Mouse (Mus musculus): ENCODE data around the gene Rbp7.
A peak's percentile ranks its signal among the peaks of the same experiment; 100 is the strongest.

Gene Rbp7

DNA sequence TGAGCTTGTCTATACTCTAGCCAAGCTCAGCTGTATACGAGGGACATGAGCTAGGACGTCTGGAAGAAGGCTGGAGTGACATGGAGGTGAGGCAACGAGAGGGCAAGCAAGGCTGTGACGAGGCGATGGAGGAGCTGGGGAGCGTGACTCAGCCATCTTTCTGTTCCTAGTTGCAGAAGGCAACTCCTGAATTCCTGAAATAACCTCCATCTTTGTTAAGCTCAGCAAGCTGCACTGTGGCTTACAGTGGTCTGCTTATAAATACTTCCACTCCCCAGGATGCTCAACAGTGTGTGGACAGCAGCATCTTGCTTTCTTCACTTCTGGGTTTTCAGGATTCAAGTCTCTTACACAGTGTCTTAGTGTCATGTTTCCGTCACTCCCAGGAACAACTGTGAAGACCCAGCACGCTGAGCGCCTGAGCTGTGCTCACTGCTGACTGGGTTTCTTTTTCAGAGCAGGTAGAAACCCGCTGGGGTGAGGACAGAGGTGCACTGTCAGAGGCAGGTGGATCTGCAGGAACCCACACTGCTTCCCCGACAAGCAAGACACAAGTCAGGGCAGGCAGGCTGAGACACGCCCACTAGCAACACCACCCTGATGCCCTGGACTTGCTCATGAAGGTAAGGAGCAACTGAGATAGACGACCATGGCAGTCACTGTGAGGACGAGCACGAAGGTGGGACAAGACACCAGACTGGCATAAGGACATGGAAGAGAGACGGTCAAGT, 48.9 kb downstream of the Rbp7 start:
- DNase-seq (ENCODE audit: low spot score), result no peak

DNA sequence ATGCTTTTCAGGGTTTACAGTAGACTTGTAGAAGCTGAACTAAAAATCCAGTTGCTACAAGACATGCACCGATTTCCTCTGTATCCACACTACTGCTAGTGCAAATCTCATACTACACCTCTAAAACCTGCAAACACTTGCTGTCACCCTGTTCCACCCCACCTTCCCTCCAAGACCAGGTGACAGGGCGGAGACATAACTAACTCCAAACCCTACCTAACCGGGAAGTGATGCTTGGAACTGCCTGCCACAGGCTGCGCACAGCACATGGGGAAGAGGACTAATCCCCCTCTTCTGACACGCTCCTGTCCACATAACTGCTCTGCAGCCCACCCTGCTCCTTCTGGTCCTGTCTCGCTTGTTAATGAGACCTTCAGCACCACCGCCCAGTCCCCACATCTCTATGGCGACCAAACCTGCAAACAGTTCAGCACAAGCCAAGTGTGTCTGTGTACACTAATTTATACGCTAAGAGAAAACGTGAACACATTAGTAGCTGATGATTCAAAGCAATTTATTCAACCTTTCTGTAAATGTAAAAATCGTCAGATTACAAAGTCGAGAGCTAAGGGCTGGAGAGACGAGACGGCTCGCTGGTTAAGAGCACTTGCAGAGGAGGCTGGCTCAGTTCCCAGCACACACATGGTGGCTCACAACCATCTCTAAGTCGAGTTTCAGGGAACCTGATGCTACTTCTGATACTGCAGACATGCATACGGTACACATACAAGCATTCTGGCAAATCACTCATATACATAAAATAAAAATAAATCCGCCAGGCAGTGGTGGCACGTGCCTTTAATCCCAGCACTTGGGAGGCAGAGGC, 49.9 kb downstream of the Rbp7 start:
- no peak for DNase-seq (ENCODE audit: low spot score)

DNA sequence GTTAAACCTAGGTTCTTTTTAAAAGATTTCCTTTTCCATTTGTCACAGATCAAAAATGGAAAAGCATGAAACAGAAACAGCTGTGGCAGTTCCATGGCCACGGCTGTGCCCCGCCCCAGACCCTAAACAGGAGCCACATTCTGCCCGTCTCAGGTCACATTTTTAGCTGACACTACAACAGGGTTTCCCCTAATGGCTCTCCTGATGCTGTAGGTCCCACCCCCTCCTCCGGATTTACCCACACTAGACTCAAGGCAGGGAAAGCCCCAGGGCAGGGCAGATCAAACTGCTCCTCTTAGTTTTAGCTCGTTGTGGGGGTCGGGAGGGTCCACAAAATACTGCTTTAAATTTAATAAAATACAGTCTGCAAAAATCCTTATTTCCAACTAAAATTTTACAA, 51.7 kb downstream of the Rbp7 start:
- peak; percentile 58 for DNase-seq (ENCODE audit: low spot score)

DNA sequence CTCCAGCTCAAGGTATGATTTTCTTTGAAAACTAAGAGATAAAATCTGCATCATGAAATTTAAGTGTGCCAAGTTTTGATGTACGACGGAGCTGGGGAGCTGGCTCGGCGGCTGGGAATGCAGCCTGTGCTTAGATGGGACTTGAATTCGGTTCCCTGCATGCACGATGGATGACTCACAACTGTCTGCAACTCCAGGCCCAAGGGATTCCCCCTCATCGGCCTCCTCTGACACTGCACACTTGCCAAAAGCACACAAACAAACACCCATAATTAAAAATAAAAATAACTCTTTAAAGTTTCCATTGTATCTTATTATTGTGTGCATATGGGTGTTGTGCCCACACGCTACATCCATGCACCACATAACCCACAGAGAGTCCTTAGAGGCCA, 53.2 kb downstream of the Rbp7 start:
- DNase-seq (ENCODE audit: low spot score), result no peak

DNA sequence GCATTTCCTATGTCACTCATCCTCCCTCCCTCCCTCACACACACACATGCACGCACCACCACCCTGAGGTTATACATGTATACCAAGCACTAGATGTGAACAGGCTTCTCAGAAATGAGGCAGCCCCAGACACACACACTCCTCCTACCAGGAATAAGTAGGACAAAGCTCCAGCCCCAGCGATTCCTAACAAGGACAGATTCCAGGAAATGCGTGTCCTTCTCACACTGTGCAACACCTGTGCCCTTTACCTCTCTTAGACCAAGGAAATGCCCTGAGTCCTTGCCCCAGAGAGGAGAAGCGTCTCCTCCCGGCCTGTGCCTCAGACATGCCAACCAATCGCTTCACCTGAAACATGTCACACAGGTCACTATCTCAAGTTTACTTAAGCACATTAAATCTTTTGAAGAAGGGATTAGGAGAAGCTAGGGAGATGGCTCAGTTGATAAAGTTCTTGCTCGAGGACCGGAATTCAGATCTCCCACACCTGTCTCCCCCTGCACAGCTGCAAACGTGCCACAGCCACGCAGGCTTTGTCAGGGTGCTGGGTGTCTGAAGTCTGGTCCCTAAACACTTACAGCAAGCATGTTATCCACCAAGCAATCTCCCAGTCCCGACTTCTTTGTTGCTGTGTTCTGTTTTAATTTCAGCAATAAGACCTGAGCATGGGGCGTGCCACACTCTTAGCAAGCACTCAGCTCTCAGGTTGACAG, 53.7 kb downstream of the Rbp7 start:
- no peak for DNase-seq (ENCODE audit: low spot score)

Data from embryo, embryonic 10.5 days (tissue).